Comparison of ENCODE assay signal across 16 mouse cellular contexts in genomic region chr12:13983631-13984395, GRCm38 (mm10).
DNase-seq lines count a peak whose midpoint lies in the region; ATAC-seq and TF ChIP-seq lines count a peak whose summit lies in the region.
"Had no signal": no experiment of that assay in that cellular context is flagged by ENCODE, and none has a peak within 500 bp of the region (broad histone marks: within the 10 kb centered on the region; RNA-seq: fewer than 3 reads in every experiment).

No protein-coding gene starts in this region.

- H3K9ac ChIP-seq in lung, embryonic 16.5 days (ENCODE audit: low read length): no peak overlapping the region
- H3K9ac ChIP-seq in forebrain, embryonic 14.5 days (ENCODE audit: low read length): no peak overlapping the region
- no peak overlapping the region for H3K9ac ChIP-seq in hindbrain, postnatal 0 days (replicated peaks; ENCODE audit: low read length)
- no peak overlapping the region for H3K9ac ChIP-seq in neural tube, embryonic 12.5 days

- no peak for TF ChIP-seq CTCF in hindbrain, postnatal 0 days (IDR thresholded peaks at IDR 0.05; ENCODE audit: low read depth)

- H3K4me1 ChIP-seq in lung, embryonic 16.5 days (replicated peaks; ENCODE audit: control insufficient read depth, insufficient read depth, low read length): no peaks in the 10 kb centered on the region
- H3K4me1 ChIP-seq in forebrain, embryonic 14.5 days (ENCODE audit: control insufficient read depth, insufficient read depth, low read length): peaks cover 6% of the 10 kb centered on the region
- no peaks in the 10 kb centered on the region for H3K4me1 ChIP-seq in hindbrain, postnatal 0 days (ENCODE audit: insufficient read depth, low read length)
- H3K4me1 ChIP-seq in neural tube, embryonic 12.5 days: no peaks in the 10 kb centered on the region
- H3K4me1 ChIP-seq: embryonic facial prominence, embryonic 10.5 days had no signal

- ATAC-seq in lung, embryonic 16.5 days (ENCODE audit: low read depth): 0 out of 2 replicates have a peak, but pooled peaks have one; percentile 12
- peak; percentile 93 for ATAC-seq in forebrain, embryonic 14.5 days
- ATAC-seq in hindbrain, postnatal 0 days: no peak
- ATAC-seq in neural tube, embryonic 12.5 days (ENCODE audit: low FRiP score, low read depth): peak; percentile 57
- ATAC-seq in erythroid progenitor cell, adult 5-6 weeks (replicated peaks; ENCODE audit: low FRiP score, poor library complexity, severe bottlenecking): no peak

- DNase-seq in lung, postnatal 4 days: no peak
- peak; percentile 92 for DNase-seq in forebrain, embryonic 14.5 days (ENCODE audit: low spot score)
- DNase-seq in hindbrain, postnatal 0 days (ENCODE audit: low spot score): peak; percentile 15
- no peak for DNase-seq in urinary bladder, adult 18-20 months (ENCODE audit: low spot score in 2 of 2)
- DNase-seq in gastrocnemius, adult 8-10 months (ENCODE audit: low spot score in 2 of 2): no peak
- DNase-seq: cerebellum, adult 2 months; heart, adult 11 months; heart, postnatal 10 days; kidney, adult 11 months; kidney, postnatal 4 days; right cerebral cortex, postnatal 14 days had no signal

- H3K27ac ChIP-seq in lung, embryonic 16.5 days (ENCODE audit: low read length): no peak overlapping the region
- no peak overlapping the region for H3K27ac ChIP-seq in forebrain, embryonic 14.5 days (ENCODE audit: low read depth, low read length)
- H3K27ac ChIP-seq in hindbrain, postnatal 0 days: no peak overlapping the region
- H3K27ac ChIP-seq in neural tube, embryonic 12.5 days: no peak overlapping the region
- H3K27ac ChIP-seq: embryonic facial prominence, embryonic 10.5 days; left cerebral cortex, adult 2 months had no signal

- no peaks in the 10 kb centered on the region for H3K9me3 ChIP-seq in lung, embryonic 16.5 days (ENCODE audit: control insufficient read depth, low read length)
- H3K9me3 ChIP-seq in forebrain, embryonic 14.5 days (replicated peaks; ENCODE audit: control insufficient read depth, low read length): no peaks in the 10 kb centered on the region
- no peaks in the 10 kb centered on the region for H3K9me3 ChIP-seq in hindbrain, postnatal 0 days (ENCODE audit: low read length)
- no peaks in the 10 kb centered on the region for H3K9me3 ChIP-seq in neural tube, embryonic 12.5 days
- H3K9me3 ChIP-seq: embryonic facial prominence, embryonic 10.5 days had no signal

- H3K27me3 ChIP-seq in lung, embryonic 16.5 days (ENCODE audit: control insufficient read depth, insufficient read depth, low read depth, low read length): no peaks in the 10 kb centered on the region
- peaks cover 5% of the 10 kb centered on the region for H3K27me3 ChIP-seq in forebrain, embryonic 14.5 days (replicated peaks; ENCODE audit: control insufficient read depth, insufficient read depth, low read length)
- H3K27me3 ChIP-seq in hindbrain, postnatal 0 days (ENCODE audit: insufficient read depth, low read length): no peaks in the 10 kb centered on the region
- H3K27me3 ChIP-seq in neural tube, embryonic 12.5 days (replicated peaks): no peaks in the 10 kb centered on the region

- H3K36me3 ChIP-seq in lung, embryonic 16.5 days (ENCODE audit: control insufficient read depth, insufficient read depth, low read length): no peaks in the 10 kb centered on the region
- no peaks in the 10 kb centered on the region for H3K36me3 ChIP-seq in forebrain, embryonic 14.5 days (ENCODE audit: control insufficient read depth, insufficient read depth, low read length)
- H3K36me3 ChIP-seq in hindbrain, postnatal 0 days (ENCODE audit: insufficient read depth, low read length): no peaks in the 10 kb centered on the region
- no peaks in the 10 kb centered on the region for H3K36me3 ChIP-seq in neural tube, embryonic 12.5 days
- H3K36me3 ChIP-seq: embryonic facial prominence, embryonic 10.5 days had no signal

- 53% methylated on average over 7 of the region's 7 CpGs for WGBS in lung, embryonic 16.5 days
- WGBS in forebrain, embryonic 14.5 days: 12% methylated on average over 7 of the region's 7 CpGs
- 35% methylated on average over 7 of the region's 7 CpGs for WGBS in hindbrain, postnatal 0 days
- 39% methylated on average over 7 of the region's 7 CpGs for WGBS in neural tube, embryonic 12.5 days

- H3K4me3 ChIP-seq in lung, embryonic 16.5 days (ENCODE audit: low read length): no peak overlapping the region
- H3K4me3 ChIP-seq in forebrain, embryonic 14.5 days (ENCODE audit: low read depth, low read length): no peak overlapping the region
- no peak overlapping the region for H3K4me3 ChIP-seq in hindbrain, postnatal 0 days (ENCODE audit: low read length)
- no peak overlapping the region for H3K4me3 ChIP-seq in neural tube, embryonic 12.5 days
- H3K4me3 ChIP-seq: embryonic facial prominence, embryonic 10.5 days; left cerebral cortex, adult 2 months had no signal

- no peak overlapping the region for H3K4me2 ChIP-seq in lung, embryonic 16.5 days (ENCODE audit: low read depth, low read length)
- H3K4me2 ChIP-seq in forebrain, embryonic 14.5 days (ENCODE audit: low read length): no peak overlapping the region
- H3K4me2 ChIP-seq in hindbrain, postnatal 0 days (ENCODE audit: low read depth, low read length): no peak overlapping the region
- H3K4me2 ChIP-seq in neural tube, embryonic 12.5 days (replicated peaks): no peak overlapping the region

Comparison
In these comparisons a context has a peak if more than half of its experiments do, and no peak if none do; other contexts are left out.
1. ATAC-seq: peak in lung, embryonic 16.5 days (single experiment), forebrain, embryonic 14.5 days (single experiment) and neural tube, embryonic 12.5 days (single experiment); none in hindbrain, postnatal 0 days (single experiment) and erythroid progenitor cell, adult 5-6 weeks (single experiment).
2. DNase-seq: peak in forebrain, embryonic 14.5 days (single experiment) and hindbrain, postnatal 0 days (single experiment); none in lung, postnatal 4 days (0 of 2), urinary bladder, adult 18-20 months (0 of 2) and gastrocnemius, adult 8-10 months (0 of 2).